Mouse (Mus musculus): ENCODE results near the gene Hmgb1. TPM values are rescaled to one million over a fixed set of nuclear protein-coding genes. Genes with fewer than 3 reads are reported as not detected.

Gene Hmgb1
- polyA plus RNA-seq, 1 experiment from 2014 or later = 2,008 TPM

DNA sequence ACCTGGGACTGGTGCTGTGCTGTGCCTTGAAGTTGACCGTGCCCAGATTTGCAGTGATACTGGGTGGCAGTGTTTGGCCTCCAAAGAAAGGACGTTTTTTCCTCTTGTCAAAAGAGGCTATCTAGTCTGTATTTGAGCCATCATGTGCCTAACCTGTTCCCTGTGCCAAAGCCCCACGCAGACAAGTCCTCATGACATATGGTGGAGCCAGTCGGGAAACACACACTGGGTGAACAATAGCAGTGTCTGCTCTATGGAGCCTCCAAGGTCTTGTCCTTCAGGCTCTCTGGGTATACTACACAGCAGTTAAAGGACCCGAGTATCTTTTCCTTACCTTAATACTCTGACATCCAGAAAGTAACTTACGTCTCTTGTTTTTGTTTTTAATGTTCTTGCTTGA lies 141.0 kb downstream of the Hmgb1 start:
- ATAC-seq (ENCODE audit: insufficient read depth) (no peak), DNase-seq (no peak)
- no peak for TF ChIP-seq CTCF (IDR thresholded peaks at IDR 0.05; ENCODE audit: low read depth)
- H3K4me1 ChIP-seq (ENCODE audit: insufficient read depth) = no peaks in the 10 kb centered on the region; the same call in 1 of the 2 replicates
- no peaks in the 10 kb centered on the region for H3K27me3 ChIP-seq (ENCODE audit: insufficient read depth, low read length)
- no peak overlapping the region for H3K4me3 ChIP-seq (ENCODE audit: low read depth, low read length)
- 81% methylated on average over 6 of the region's 6 CpGs for WGBS
- no peak overlapping the region for H3K27ac ChIP-seq (ENCODE audit: low read depth)
- 0 out of 2 replicates have a peak, but pooled peaks cover 5% of the 10 kb centered on the region for H3K9me3 ChIP-seq (ENCODE audit: low read depth, low read length)
- no peak overlapping the region for H3K9ac ChIP-seq
- H3K4me2 ChIP-seq = no peak overlapping the region
- peaks cover 21% of the 10 kb centered on the region for H3K36me3 ChIP-seq (ENCODE audit: insufficient read depth)

- no peak overlapping the region for H3K9ac ChIP-seq
- peaks cover 8% of the 10 kb centered on the region; the same call in 1 of the 2 replicates for H3K9me3 ChIP-seq (ENCODE audit: low read depth, low read length)
- H3K4me3 ChIP-seq (ENCODE audit: low read depth, low read length) = no peak overlapping the region
- peak; percentile 40 for DNase-seq
- peak; percentile 68 for TF ChIP-seq CTCF (IDR thresholded peaks at IDR 0.05; ENCODE audit: low read depth)
- H3K27me3 ChIP-seq (ENCODE audit: insufficient read depth, low read length) = no peaks in the 10 kb centered on the region
- WGBS = 84% methylated on average over 5 of the region's 5 CpGs
- no peaks in the 10 kb centered on the region for H3K4me1 ChIP-seq (ENCODE audit: insufficient read depth)
- H3K36me3 ChIP-seq (ENCODE audit: insufficient read depth) = no peaks in the 10 kb centered on the region
- ATAC-seq (ENCODE audit: insufficient read depth) = no peak
- no peak overlapping the region for H3K4me2 ChIP-seq
- no peak overlapping the region for H3K27ac ChIP-seq (ENCODE audit: low read depth)
Measured at GRCm38 (mm10) chr5:149039825-149040224, 144.5 kb downstream of the Hmgb1 start.

GRCm38 (mm10) chr5:149037729-149038128 lies 146.6 kb downstream of the Hmgb1 start:
- ATAC-seq (ENCODE audit: insufficient read depth) = peak; percentile 65; the same call in 1 of the 2 replicates
- no peak for TF ChIP-seq CTCF (IDR thresholded peaks at IDR 0.05; ENCODE audit: low read depth)

GRCm38 (mm10) chr5:149036920-149037319 lies 147.4 kb downstream of the Hmgb1 start:
- WGBS = 95% methylated on average over 3 of the region's 3 CpGs
- peaks cover 2% of the 10 kb centered on the region; the same call in 1 of the 2 replicates for H3K4me1 ChIP-seq (ENCODE audit: insufficient read depth)
- TF ChIP-seq CTCF (IDR thresholded peaks at IDR 0.05; ENCODE audit: low read depth) = peak; percentile 37
- no peaks in the 10 kb centered on the region for H3K36me3 ChIP-seq (ENCODE audit: insufficient read depth)
- H3K9ac ChIP-seq = no peak overlapping the region
- H3K27ac ChIP-seq (ENCODE audit: low read depth) = no peak overlapping the region
- H3K4me3 ChIP-seq (ENCODE audit: low read depth, low read length) = no peak overlapping the region
- no peak for DNase-seq
- no peaks in the 10 kb centered on the region for H3K27me3 ChIP-seq (ENCODE audit: insufficient read depth, low read length)
- no peak overlapping the region for H3K4me2 ChIP-seq
- peaks cover 8% of the 10 kb centered on the region; the same call in 1 of the 2 replicates for H3K9me3 ChIP-seq (ENCODE audit: low read depth, low read length)
- no peak for ATAC-seq (ENCODE audit: insufficient read depth)

More at GRCm38 (mm10) chr5:149037729-149038128, 146.6 kb downstream of the Hmgb1 start:
- no peak overlapping the region for H3K4me3 ChIP-seq (ENCODE audit: low read depth, low read length)
- H3K36me3 ChIP-seq (ENCODE audit: insufficient read depth) = no peaks in the 10 kb centered on the region
- H3K27ac ChIP-seq (ENCODE audit: low read depth) = no peak overlapping the region; the same call in 1 of the 2 replicates
- H3K4me1 ChIP-seq (ENCODE audit: insufficient read depth) = no peaks in the 10 kb centered on the region
- peak; percentile 72 for DNase-seq
- H3K9ac ChIP-seq = no peak overlapping the region
- 0 out of 2 replicates have a peak overlapping the region, but pooled peaks have one; percentile 29 for H3K4me2 ChIP-seq
- no peaks in the 10 kb centered on the region for H3K27me3 ChIP-seq (ENCODE audit: insufficient read depth, low read length)
- peaks cover 8% of the 10 kb centered on the region; the same call in 1 of the 2 replicates for H3K9me3 ChIP-seq (ENCODE audit: low read depth, low read length)
- WGBS = 15% methylated on average over 10 of the region's 10 CpGs

- Histone ChIP-seq H3K27me3 (ENCODE audit: insufficient read depth, low read length) (no peaks in the 10 kb centered on the region), H3K36me3 (ENCODE audit: insufficient read depth) (no peaks in the 10 kb centered on the region), H3K9ac (no peak overlapping the region), H3K27ac (ENCODE audit: low read depth) (no peak overlapping the region), H3K4me1 (ENCODE audit: insufficient read depth) (peaks cover 6% of the 10 kb centered on the region; the same call in 1 of the 2 replicates), H3K4me2 (no peak overlapping the region), H3K4me3 (ENCODE audit: low read depth, low read length) (no peak overlapping the region), H3K9me3 (ENCODE audit: low read depth, low read length) (peaks cover 3% of the 10 kb centered on the region; the same call in 1 of the 2 replicates)
- no peak for DNase-seq
- 89% methylated on average over 4 of the region's 4 CpGs for WGBS
- no peak for TF ChIP-seq CTCF (IDR thresholded peaks at IDR 0.05; ENCODE audit: low read depth)
- no peak for ATAC-seq (ENCODE audit: insufficient read depth)
Measured at GRCm38 (mm10) chr5:149032438-149032837, 151.9 kb downstream of the Hmgb1 start.

DNA sequence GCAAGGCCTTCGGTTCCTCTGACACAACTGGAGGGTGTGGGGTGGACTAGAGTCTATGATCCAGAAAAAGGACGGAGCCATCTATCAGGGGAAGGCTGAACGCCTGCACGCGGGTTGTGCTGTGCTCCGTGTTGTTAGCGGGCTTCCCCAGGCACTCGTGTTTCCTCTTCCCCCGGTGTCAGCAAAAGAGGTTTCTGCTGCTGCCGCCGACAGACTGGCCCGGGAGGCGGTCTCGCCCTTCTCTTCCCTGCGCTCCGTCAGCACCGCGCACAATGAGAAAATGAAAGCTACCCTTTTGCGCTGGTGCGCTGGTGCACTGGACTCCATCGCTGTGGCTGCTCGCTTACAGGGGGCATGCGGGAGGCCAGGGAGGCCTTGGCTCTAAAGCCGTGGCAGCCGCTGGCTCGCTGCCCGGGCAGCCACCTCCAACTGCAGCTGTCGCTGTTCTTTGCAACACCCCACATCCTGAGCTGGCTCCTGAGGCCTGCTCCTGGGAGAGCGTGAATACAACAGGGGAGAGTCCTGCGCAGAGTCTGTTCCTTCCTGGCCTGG lies 153.0 kb downstream of the Hmgb1 start:
- H3K4me2 ChIP-seq = peak overlapping the region; percentile 78
- H3K9me3 ChIP-seq (ENCODE audit: low read depth, low read length) = no peaks in the 10 kb centered on the region
- no peaks in the 10 kb centered on the region for H3K36me3 ChIP-seq (ENCODE audit: insufficient read depth)
- WGBS = 2% methylated on average over 30 of the region's 30 CpGs
- TF ChIP-seq CTCF (IDR thresholded peaks at IDR 0.05; ENCODE audit: low read depth) = no peak
- ATAC-seq (ENCODE audit: insufficient read depth) = peak; percentile 91
- H3K9ac ChIP-seq = peak overlapping the region; percentile 61
- DNase-seq = peak; percentile 90
- H3K27ac ChIP-seq (ENCODE audit: low read depth) = peak overlapping the region; percentile 92
- H3K4me1 ChIP-seq (ENCODE audit: insufficient read depth) = peaks cover 6% of the 10 kb centered on the region; the same call in 1 of the 2 replicates
- H3K27me3 ChIP-seq (ENCODE audit: insufficient read depth, low read length) = no peaks in the 10 kb centered on the region
- peak overlapping the region; percentile 40 for H3K4me3 ChIP-seq (ENCODE audit: low read depth, low read length)

- WGBS = 41% methylated on average over 2 of the region's 2 CpGs
- H3K4me1 ChIP-seq (ENCODE audit: insufficient read depth) = peaks cover 6% of the 10 kb centered on the region; the same call in 1 of the 2 replicates
- no peak overlapping the region for H3K4me3 ChIP-seq (ENCODE audit: low read depth, low read length)
- TF ChIP-seq CTCF (IDR thresholded peaks at IDR 0.05; ENCODE audit: low read depth) = no peak
- no peaks in the 10 kb centered on the region for H3K9me3 ChIP-seq (ENCODE audit: low read depth, low read length)
- no peaks in the 10 kb centered on the region for H3K27me3 ChIP-seq (ENCODE audit: insufficient read depth, low read length)
- H3K27ac ChIP-seq (ENCODE audit: low read depth) = no peak overlapping the region
- ATAC-seq (ENCODE audit: insufficient read depth) = no peak
- no peak overlapping the region for H3K4me2 ChIP-seq
- DNase-seq = no peak
- no peak overlapping the region for H3K9ac ChIP-seq
- no peaks in the 10 kb centered on the region for H3K36me3 ChIP-seq (ENCODE audit: insufficient read depth)
Measured at GRCm38 (mm10) chr5:149030103-149030502, 154.2 kb downstream of the Hmgb1 start.

Data from lung, embryonic 14.5 days (tissue).